Mouse (Mus musculus) MEL (cell line): ENCODE measurements around the gene Thsd4.

ENCODE experiments used
- CTCF ChIP-seq, 3 experiments: IDR thresholded peaks in 2 of 3; conservative IDR thresholded peaks in 1 of 3; 2 replicates each; pipeline ENCODE4 v1.5.1; 2011 to 2012; ENCODE audit warnings: low read length in 3 of 3, low read depth in 2 of 3, mild to moderate bottlenecking in 2 of 3, improper control_type of control experiment in 1 of 3, inconsistent platforms in 1 of 3, mixed read lengths in 1 of 3, moderate library complexity in 1 of 3; ENCODE audit not compliant: control insufficient read depth in 1 of 3, insufficient read depth in 1 of 3, poor library complexity in 1 of 3, severe bottlenecking in 1 of 3
- MAFK ChIP-seq: IDR thresholded peaks from 2 replicates; pipeline ENCODE4 v1.6.1; 2011; ENCODE audit warnings: low read depth, mild to moderate bottlenecking, low read length, improper control_type of control experiment, borderline replicate concordance
- POLR2A ChIP-seq, 2 experiments: IDR thresholded peaks; 2 replicates each; pipeline ENCODE4 v1.6.1; 2011 to 2012; ENCODE audit warnings: low read length in 2 of 2, mild to moderate bottlenecking in 2 of 2, control low read depth in 1 of 2, improper control_type of control experiment in 1 of 2, low read depth in 1 of 2, moderate library complexity in 1 of 2; ENCODE audit not compliant: control insufficient read depth in 1 of 2, insufficient read depth in 1 of 2, poor library complexity in 1 of 2
- POLR2AphosphoS5 ChIP-seq: IDR thresholded peaks from 2 replicates; pipeline ENCODE4 v1.6.1; 2012; ENCODE audit warnings: low read depth, borderline replicate concordance, mild to moderate bottlenecking, inconsistent platforms, low read length, moderate library complexity, mixed read lengths
- SIN3A ChIP-seq: IDR thresholded peaks from 2 replicates; pipeline ENCODE4 v1.6.1; 2012; ENCODE audit warnings: low read length, improper control_type of control experiment, inconsistent platforms
- USF2 ChIP-seq, 2 experiments: IDR thresholded peaks; 2 replicates each; pipeline ENCODE4 v1.6.1; 2011 to 2012; ENCODE audit warnings: improper control_type of control experiment in 2 of 2, low read length in 2 of 2, borderline replicate concordance in 1 of 2, inconsistent platforms in 1 of 2, low read depth in 1 of 2, mild to moderate bottlenecking in 1 of 2; ENCODE audit not compliant: insufficient read depth in 1 of 2
- ZMIZ1 ChIP-seq: IDR thresholded peaks from 2 replicates; pipeline ENCODE4 v1.6.1; 2012; ENCODE audit warnings: low read depth, mild to moderate bottlenecking, inconsistent platforms, low read length, improper control_type of control experiment, moderate library complexity

DNA sequence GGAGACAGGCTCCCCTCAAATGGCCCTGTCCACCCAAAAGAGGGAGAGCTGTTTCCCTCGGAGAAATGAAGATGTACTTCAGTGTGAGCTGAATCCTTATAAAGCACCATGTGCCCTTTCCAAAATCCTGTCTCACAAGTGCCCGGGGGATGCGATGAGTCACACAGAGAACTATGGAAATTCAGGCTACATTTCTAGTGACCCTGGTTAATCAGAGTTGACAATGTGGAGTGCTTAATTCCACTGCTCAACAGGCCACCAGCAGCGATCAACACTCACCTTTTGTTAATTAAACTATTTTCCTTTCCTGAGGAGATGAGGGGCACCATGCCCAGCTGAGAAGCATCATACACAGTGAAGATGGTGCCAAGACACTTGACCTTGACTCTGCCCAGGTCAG, 138.9 kb downstream of the Thsd4 start:
- TF ChIP-seq CTCF (IDR thresholded peaks at IDR 0.05 in 2 of 3, conservative IDR thresholded peaks at IDR 0.05 in 1 of 3; ENCODE audit: control insufficient read depth in 1 of 3, insufficient read depth in 1 of 3, low read depth in 2 of 3, low read length in 3 of 3, poor library complexity in 1 of 3, severe bottlenecking in 1 of 3) (no peak), MAFK (no peak), SIN3A (no peak), POLR2A (IDR thresholded peaks at IDR 0.05; ENCODE audit: control insufficient read depth in 1 of 2, insufficient read depth in 1 of 2, low read depth in 1 of 2, low read length in 2 of 2, poor library complexity in 1 of 2) (no peak), POLR2AphosphoS5 (no peak), ZMIZ1 (no peak), USF2 (IDR thresholded peaks at IDR 0.05; ENCODE audit: borderline replicate concordance in 1 of 2, insufficient read depth in 1 of 2, low read depth in 1 of 2, low read length in 2 of 2) (no peak)
